Mouse (Mus musculus): Measurements from ENCODE around the gene Pla2g15.

DNA sequence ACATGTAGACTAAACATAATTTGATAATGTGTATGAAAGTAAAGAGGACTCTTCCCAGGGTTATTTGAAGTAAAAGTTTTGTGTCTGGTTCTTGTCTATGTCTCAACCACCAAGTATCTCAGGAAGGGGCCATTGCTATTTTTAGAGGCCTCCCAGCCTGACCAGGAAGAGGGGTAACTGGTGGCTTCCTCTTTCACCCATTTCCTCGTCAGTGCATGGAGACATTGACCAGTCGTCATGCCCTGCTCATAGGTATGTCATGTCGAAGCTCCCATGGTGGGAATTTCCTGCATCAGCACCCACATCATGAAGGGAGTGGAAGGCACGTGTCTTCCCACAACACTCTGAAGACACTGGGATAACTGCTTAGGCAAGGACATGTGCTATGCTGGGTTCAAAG, 2.7 kb downstream of the Pla2g15 start:
- TF ChIP-seq CTCF (IDR thresholded peaks at IDR 0.05; ENCODE audit: control insufficient read depth, insufficient read depth, insufficient replicate concordance, low read depth, low read length) (no peak), POLR2A (IDR thresholded peaks at IDR 0.05; ENCODE audit: control insufficient read depth, low read depth, low read length) (no peak)

Measured in testis, adult 2 months (tissue).